Mouse (Mus musculus) hindbrain, embryonic 14.5 days (tissue): ENCODE data around the gene Prg3. TPM values are rescaled to one million over a fixed set of nuclear protein-coding genes. Genes with fewer than 3 reads are reported as not detected.

Source experiments
- ATAC-seq: fragments of 200-750 bp; cut with Nextera tagmentation; 2 replicates; pipeline ENCODE4 v1.8.0; 2017; ENCODE audit warnings: moderate number of reproducible peaks, mild to moderate bottlenecking, moderate TSS enrichment, moderate library complexity; ENCODE audit not compliant: low FRiP score
- DNase-seq: peaks from one replicate; pipeline ENCODE4 v3.0.0-alpha.2; 2015; ENCODE audit warnings: low spot score
- H3K27ac ChIP-seq: fragments of 300-500 bp; sonication (generic); 2 replicates; pipeline ENCODE4 v1.5.1; 2014; ENCODE audit warnings: mild to moderate bottlenecking, moderate library complexity
- H3K27me3 ChIP-seq: fragments of 300-500 bp; sonication (generic); 2 replicates; pipeline ENCODE4 v1.6.1; 2014; ENCODE audit warnings: mild to moderate bottlenecking, low read length, mixed read lengths; ENCODE audit not compliant: control insufficient read depth, insufficient read depth
- H3K36me3 ChIP-seq: fragments of 300-500 bp; sonication (generic); replicated peaks from 2 replicates; pipeline ENCODE4 v1.6.1; 2014; ENCODE audit not compliant: control insufficient read depth, insufficient read depth
- H3K4me1 ChIP-seq: fragments of 300-500 bp; sonication (generic); replicated peaks from 2 replicates; pipeline ENCODE4 v1.6.1; 2014; ENCODE audit warnings: antibody characterized with exemption, low read length, mixed read lengths; ENCODE audit not compliant: control insufficient read depth, insufficient read depth
- H3K4me2 ChIP-seq: fragments of 300-500 bp; sonication (generic); replicated peaks from 2 replicates; pipeline ENCODE4 v1.6.1; 2014; ENCODE audit warnings: mild to moderate bottlenecking, moderate library complexity
- H3K4me3 ChIP-seq: fragments of 300-500 bp; sonication (generic); replicated peaks from 2 replicates; pipeline ENCODE4 v1.5.1; 2014; ENCODE audit warnings: mild to moderate bottlenecking, low read length
- H3K9ac ChIP-seq: fragments of 300-500 bp; sonication (generic); 2 replicates; pipeline ENCODE4 v1.6.1; 2014
- H3K9me3 ChIP-seq: fragments of 300-500 bp; sonication (generic); 2 replicates; pipeline ENCODE4 v1.6.1; 2016; ENCODE audit warnings: low read length; ENCODE audit not compliant: control insufficient read depth
- WGBS: fragments of 180-500 bp; shearing (Covaris S2); extraction: QIAGEN DNeasy Blood & Tissue Kit; methylation state at CpG from one replicate; pipeline ENCODE4 v1.1.7; 2014; 5-methylcytosine and 5-hydroxymethylcytosine counted together
- polyA plus RNA-seq: library from polyadenylated mRNA; unstranded; fragments of >200 nt; fragmentation: Nextera tagmentation; extraction: Ambion mirVana; gene quantifications from 2 replicates; pipeline ENCODE4 v1.2.1, GENCODE M21; 2014

Prg3 gene
- polyA plus RNA-seq, 1 experiment from 2014 or later = not detected

DNA sequence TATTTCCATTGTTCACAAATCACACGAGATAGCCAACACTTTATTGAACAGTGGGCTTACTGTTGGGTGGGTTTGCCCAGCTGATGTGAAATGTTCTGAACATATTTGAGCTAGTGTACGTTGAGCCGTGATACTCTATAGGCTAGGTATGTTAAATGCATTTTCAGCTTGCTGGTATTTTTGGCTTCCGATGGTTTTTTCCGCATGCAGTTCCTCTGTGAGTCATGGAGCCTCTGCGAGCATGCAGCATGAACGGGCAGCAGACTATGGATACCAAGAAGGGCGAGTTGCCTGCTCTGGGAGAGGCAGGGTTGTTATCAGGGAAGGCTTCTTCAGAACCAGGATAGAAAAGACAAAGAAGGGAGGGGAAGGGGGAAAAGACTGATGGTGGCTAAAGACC, 37.0 kb upstream of the Prg3 start:
- no peaks in the 10 kb centered on the region for H3K36me3 ChIP-seq
- H3K9ac ChIP-seq = no peak overlapping the region
- DNase-seq (no peak), ATAC-seq (no peak)
- no peak overlapping the region for H3K4me2 ChIP-seq
- no peaks in the 10 kb centered on the region for H3K4me1 ChIP-seq
- H3K9me3 ChIP-seq = no peaks in the 10 kb centered on the region
- 95% methylated on average over 8 of the region's 8 CpGs for WGBS
- H3K4me3 ChIP-seq = no peak overlapping the region
- H3K27me3 ChIP-seq = no peaks in the 10 kb centered on the region
- H3K27ac ChIP-seq = no peak overlapping the region

- WGBS = 87% methylated on average over 1 of the region's 1 CpGs
Measured at GRCm38 (mm10) chr2:84952251-84952650, 35.8 kb upstream of the Prg3 start.

DNA sequence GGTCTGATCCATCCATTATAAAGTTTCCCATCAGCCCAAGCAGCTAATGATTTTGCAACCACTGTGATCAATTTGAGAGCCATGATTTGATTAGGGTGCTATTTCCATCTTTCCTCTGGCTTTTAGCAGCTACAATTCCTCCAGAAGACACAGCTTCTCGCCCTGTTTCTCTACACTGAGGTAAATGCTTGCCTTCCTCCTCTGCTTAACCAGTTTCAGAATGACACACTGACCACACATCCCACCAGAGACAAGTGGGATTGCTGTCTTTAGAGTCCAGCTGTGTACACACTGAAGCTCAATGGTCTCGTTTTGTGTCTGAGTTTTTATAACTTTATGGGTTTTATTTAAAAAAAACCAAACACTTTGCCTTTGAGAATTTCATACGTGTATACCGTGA, 35.3 kb upstream of the Prg3 start:
- H3K9me3 ChIP-seq = no peaks in the 10 kb centered on the region
- no peaks in the 10 kb centered on the region for H3K36me3 ChIP-seq
- no peak overlapping the region for H3K4me2 ChIP-seq
- no peak for ATAC-seq
- H3K4me3 ChIP-seq = no peak overlapping the region
- WGBS = 86% methylated on average over 4 of the region's 4 CpGs
- no peaks in the 10 kb centered on the region for H3K27me3 ChIP-seq
- DNase-seq = no peak
- H3K9ac ChIP-seq = no peak overlapping the region
- H3K27ac ChIP-seq = no peak overlapping the region
- no peaks in the 10 kb centered on the region for H3K4me1 ChIP-seq

More at GRCm38 (mm10) chr2:84952251-84952650, 35.8 kb upstream of the Prg3 start:
- Histone ChIP-seq H3K9ac (no peak overlapping the region), H3K4me1 (no peaks in the 10 kb centered on the region), H3K36me3 (no peaks in the 10 kb centered on the region), H3K27ac (no peak overlapping the region), H3K9me3 (no peaks in the 10 kb centered on the region), H3K4me2 (no peak overlapping the region), H3K27me3 (no peaks in the 10 kb centered on the region), H3K4me3 (no peak overlapping the region)
- no peak for ATAC-seq
- no peak for DNase-seq

DNA sequence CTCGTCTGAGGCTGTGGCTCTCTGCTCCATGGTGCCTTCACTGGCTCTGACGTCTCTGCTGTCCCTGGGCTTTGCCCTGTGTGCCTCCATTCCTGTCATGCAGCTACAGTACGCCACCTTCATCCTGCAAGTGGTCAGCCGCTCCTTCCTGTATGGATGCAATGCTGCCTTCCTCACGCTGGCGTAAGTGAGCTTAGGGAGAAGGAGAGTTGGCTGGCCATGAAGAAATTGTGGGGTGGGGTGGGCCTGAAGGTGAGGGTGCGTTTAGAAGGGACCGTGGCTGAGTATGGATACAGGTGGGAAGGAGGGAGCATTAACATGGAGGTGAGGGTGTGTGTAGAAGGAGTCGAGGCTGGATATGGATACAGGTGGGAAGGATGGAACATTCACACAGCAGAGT, 32.6 kb upstream of the Prg3 start:
- Histone ChIP-seq H3K9me3 (no peaks in the 10 kb centered on the region), H3K4me3 (no peak overlapping the region), H3K36me3 (no peaks in the 10 kb centered on the region), H3K27me3 (no peaks in the 10 kb centered on the region), H3K4me1 (no peaks in the 10 kb centered on the region), H3K9ac (no peak overlapping the region), H3K27ac (no peak overlapping the region), H3K4me2 (no peak overlapping the region)
- ATAC-seq (no peak), DNase-seq (no peak)
- WGBS = 93% methylated on average over 9 of the region's 9 CpGs

- peak; percentile 57; the same call in 1 of the 2 replicates for ATAC-seq
- peak; percentile 36 for DNase-seq
- no peak overlapping the region for H3K4me2 ChIP-seq
- H3K9me3 ChIP-seq = no peaks in the 10 kb centered on the region
- H3K9ac ChIP-seq = no peak overlapping the region
- H3K36me3 ChIP-seq = no peaks in the 10 kb centered on the region
- no peak overlapping the region for H3K27ac ChIP-seq
- H3K4me1 ChIP-seq = no peaks in the 10 kb centered on the region
- 66% methylated on average over 5 of the region's 5 CpGs for WGBS
- H3K4me3 ChIP-seq = no peak overlapping the region
- no peaks in the 10 kb centered on the region for H3K27me3 ChIP-seq
Measured at GRCm38 (mm10) chr2:84956274-84956673, 31.7 kb upstream of the Prg3 start.

GRCm38 (mm10) chr2:84958588-84959264, 29.3 kb upstream of the Prg3 start:
- Histone ChIP-seq H3K4me1 (no peaks in the 10 kb centered on the region), H3K27ac (no peak overlapping the region), H3K9me3 (no peaks in the 10 kb centered on the region), H3K36me3 (no peaks in the 10 kb centered on the region), H3K4me2 (no peak overlapping the region), H3K9ac (no peak overlapping the region), H3K27me3 (no peaks in the 10 kb centered on the region), H3K4me3 (no peak overlapping the region)
- 90% methylated on average over 11 of the region's 11 CpGs for WGBS
- DNase-seq (no peak), ATAC-seq (no peak)

DNA sequence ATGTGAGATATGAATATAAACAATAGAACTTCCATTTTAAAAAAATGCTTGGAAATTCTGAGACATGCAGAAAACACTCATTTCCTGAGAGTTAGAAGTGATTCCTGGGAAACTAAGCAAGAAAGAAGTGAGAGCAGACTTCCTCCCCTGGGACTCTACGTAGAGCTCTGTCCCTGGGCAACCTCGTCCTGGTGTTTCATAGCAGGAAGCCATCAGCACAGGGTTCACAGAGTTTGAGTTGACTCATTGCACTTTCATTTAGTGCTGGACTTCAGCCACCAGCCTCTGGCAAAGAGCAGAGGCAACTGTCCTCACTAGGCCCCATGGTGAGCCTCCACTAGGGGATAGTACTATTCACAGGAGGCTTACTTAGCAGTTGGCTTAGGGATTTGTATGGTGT, 26.7 kb upstream of the Prg3 start:
- Histone ChIP-seq H3K4me1 (no peaks in the 10 kb centered on the region), H3K27ac (no peak overlapping the region), H3K4me2 (no peak overlapping the region), H3K4me3 (no peak overlapping the region), H3K9me3 (no peaks in the 10 kb centered on the region), H3K9ac (no peak overlapping the region), H3K36me3 (no peaks in the 10 kb centered on the region), H3K27me3 (no peaks in the 10 kb centered on the region)
- no peak for ATAC-seq
- no peak for DNase-seq
- WGBS = 81% methylated on average over 2 of the region's 2 CpGs

DNA sequence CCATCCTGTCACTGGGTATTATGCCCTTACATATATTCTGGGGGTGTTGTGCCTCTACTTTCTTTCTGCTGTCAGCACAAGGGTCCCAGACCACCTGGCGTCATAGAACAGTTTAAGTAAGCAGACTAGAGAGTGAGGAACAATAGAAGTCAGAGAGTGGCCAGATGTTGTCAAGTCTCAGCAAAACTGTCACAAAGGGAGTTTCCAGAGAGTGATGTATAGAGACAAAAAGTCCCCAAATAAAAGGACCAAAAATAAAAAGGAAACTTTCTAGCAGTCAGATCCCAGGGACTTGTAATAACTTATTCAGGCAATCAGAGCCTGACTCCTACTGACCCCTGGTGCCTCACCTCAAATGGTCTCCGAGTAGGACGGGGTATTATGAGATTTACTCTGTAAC, 26.1 kb upstream of the Prg3 start:
- Histone ChIP-seq H3K9me3 (no peaks in the 10 kb centered on the region), H3K4me1 (no peaks in the 10 kb centered on the region), H3K4me3 (no peak overlapping the region), H3K27me3 (no peaks in the 10 kb centered on the region), H3K4me2 (no peak overlapping the region), H3K9ac (no peak overlapping the region), H3K27ac (no peak overlapping the region), H3K36me3 (no peaks in the 10 kb centered on the region)
- DNase-seq (no peak), ATAC-seq (no peak)
- 73% methylated on average over 3 of the region's 3 CpGs for WGBS

DNA sequence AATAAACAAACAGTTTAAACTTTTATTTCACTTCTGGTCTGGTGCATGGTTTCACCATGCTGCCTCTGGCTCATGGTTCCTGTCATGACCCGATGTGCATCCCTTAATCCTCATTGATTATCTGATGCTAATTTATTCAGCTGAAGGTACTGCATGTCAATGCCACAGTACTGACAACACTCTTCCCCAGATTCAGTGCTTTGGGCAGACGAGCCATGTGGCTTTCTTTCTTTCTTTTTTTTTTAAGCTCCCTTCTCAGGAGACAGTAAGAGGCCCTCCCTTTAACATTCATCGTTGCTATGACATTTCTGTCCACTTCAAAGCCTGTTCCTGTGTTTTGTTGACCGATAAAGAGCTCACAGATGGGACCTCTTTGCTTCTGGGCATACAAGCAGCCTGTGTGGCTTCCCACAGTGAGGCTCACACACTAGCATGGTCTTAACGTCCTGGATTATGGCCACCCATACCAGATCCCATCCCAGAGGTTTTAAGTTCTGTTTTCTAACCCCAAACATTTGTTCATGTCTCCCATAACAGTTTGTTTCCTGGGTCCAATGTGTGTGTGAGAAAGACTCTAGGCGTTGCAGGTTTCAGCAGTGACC, 25.0 kb upstream of the Prg3 start:
- no peaks in the 10 kb centered on the region for H3K4me1 ChIP-seq
- DNase-seq (no peak), ATAC-seq (no peak)
- H3K9ac ChIP-seq = no peak overlapping the region
- no peaks in the 10 kb centered on the region for H3K27me3 ChIP-seq
- H3K36me3 ChIP-seq = no peaks in the 10 kb centered on the region
- WGBS = 26% methylated on average over 6 of the region's 6 CpGs
- no peak overlapping the region for H3K4me3 ChIP-seq
- no peak overlapping the region for H3K27ac ChIP-seq
- no peaks in the 10 kb centered on the region for H3K9me3 ChIP-seq
- H3K4me2 ChIP-seq = no peak overlapping the region
